Mouse (Mus musculus): ENCODE data around the gene Trip11.

- no peak for TF ChIP-seq EP300 (IDR thresholded peaks at IDR 0.05; ENCODE audit: low read depth)
- no peak for TF ChIP-seq CTCF (IDR thresholded peaks at IDR 0.05; ENCODE audit: low read depth)
Measured at GRCm38 (mm10) chr12:101958556-101958955, 45.5 kb upstream of the Trip11 start.

Data from liver, postnatal 0 days (tissue).